23 mouse cellular contexts compared by ENCODE assay signal in the genomic region with DNA sequence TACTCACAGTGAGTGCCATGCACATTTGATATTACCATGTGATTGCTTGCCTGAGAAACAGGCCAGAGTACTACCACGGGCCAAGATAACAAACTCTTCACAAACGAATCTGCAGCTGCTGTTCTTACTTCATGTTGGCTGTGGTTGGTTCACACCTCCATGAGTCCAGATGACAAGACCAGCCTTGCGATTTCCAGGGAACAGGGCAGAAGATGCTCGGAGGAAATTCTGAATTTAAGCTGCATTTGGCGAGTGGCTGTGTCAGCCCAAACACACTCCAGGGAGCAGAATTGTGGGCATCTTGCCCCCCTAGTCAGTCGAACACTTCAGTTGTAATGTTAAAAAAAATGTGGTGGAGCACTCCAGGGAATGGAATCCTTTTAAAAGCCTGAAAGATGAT. TPM values are rescaled to one million over a fixed set of nuclear protein-coding genes. Genes with fewer than 3 reads are reported as not detected.
"Had no signal": no experiment of that assay in that cellular context is flagged by ENCODE, and none has a peak within 500 bp of the region (broad histone marks: within the 10 kb centered on the region; RNA-seq: fewer than 3 reads in every experiment).

No protein-coding gene starts in this region.

- H3K36me3 ChIP-seq: liver, embryonic 15.5 days; lung, embryonic 15.5 days; midbrain, embryonic 12.5 days; neural tube, embryonic 13.5 days; neural tube, embryonic 15.5 days had no signal

- ATAC-seq: liver, postnatal 0 days; lung, postnatal 0 days; midbrain, embryonic 16.5 days had no signal

- H3K27ac ChIP-seq: liver, embryonic 15.5 days; lung, embryonic 15.5 days; macrophage; midbrain, embryonic 12.5 days; neural tube, embryonic 13.5 days; neural tube, embryonic 15.5 days had no signal

- DNase-seq: liver, postnatal 0 days; lung, adult 2 months; lung, postnatal 14 days; lung, postnatal 36 days; midbrain, embryonic 14.5 days; retina, postnatal 1 day; right cerebral cortex, adult 18-20 months; right cerebral cortex, postnatal 25 days; right cerebral cortex, postnatal 4 days; spleen, adult 18-20 months; thymus, adult 18-20 months; thymus, postnatal 14 days; thymus, postnatal 36 days had no signal

- H3K9ac ChIP-seq: liver, embryonic 15.5 days; liver, postnatal 0 days; lung, embryonic 15.5 days; midbrain, embryonic 12.5 days; neural tube, embryonic 13.5 days; neural tube, embryonic 15.5 days had no signal

- H3K4me1 ChIP-seq: liver, embryonic 15.5 days; lung, embryonic 15.5 days; megakaryocyte, embryonic 14.5 days; neural tube, embryonic 15.5 days had no signal

- H3K4me2 ChIP-seq: liver, embryonic 15.5 days; lung, embryonic 15.5 days; midbrain, embryonic 12.5 days; neural tube, embryonic 13.5 days; neural tube, embryonic 15.5 days had no signal

- H3K9me3 ChIP-seq: liver, embryonic 15.5 days; lung, embryonic 15.5 days; megakaryocyte, embryonic 14.5 days; midbrain, embryonic 12.5 days; neural tube, embryonic 13.5 days; neural tube, embryonic 15.5 days had no signal

- H3K27me3 ChIP-seq: liver, embryonic 15.5 days; lung, embryonic 15.5 days; megakaryocyte, embryonic 14.5 days; midbrain, embryonic 12.5 days; neural tube, embryonic 13.5 days; neural tube, embryonic 15.5 days had no signal

- H3K4me3 ChIP-seq: liver, embryonic 15.5 days; lung, embryonic 15.5 days; megakaryocyte, embryonic 14.5 days; midbrain, embryonic 12.5 days; myocyte; neural tube, embryonic 13.5 days; neural tube, embryonic 15.5 days had no signal

RNA-seq across cellular contexts. Expression of a gene that starts 18.1 kb away (rescaled TPM):
- polyA plus RNA-seq: macrophage had no signal
